Mouse (Mus musculus): ENCODE results near the gene Tspan12. TPM values are rescaled to one million over a fixed set of nuclear protein-coding genes. Genes with fewer than 3 reads are reported as not detected.

The Tspan12 gene
- polyA plus RNA-seq, 1 experiment from 2014 or later: 117 TPM

GRCm38 (mm10) chr6:21774213-21774916 lies 78.0 kb downstream of the Tspan12 start:
- H3K4me2 ChIP-seq (ENCODE audit: low read depth, low read length): no peak overlapping the region
- no peak for DNase-seq
- no peaks in the 10 kb centered on the region for H3K9me3 ChIP-seq (ENCODE audit: low read length)
- H3K4me3 ChIP-seq (ENCODE audit: low read depth, low read length): no peak overlapping the region
- no peaks in the 10 kb centered on the region for H3K27me3 ChIP-seq (ENCODE audit: insufficient read depth, low read length)
- H3K9ac ChIP-seq (replicated peaks): no peak overlapping the region
- no peaks in the 10 kb centered on the region for H3K4me1 ChIP-seq (ENCODE audit: insufficient read depth)
- no peak overlapping the region for H3K27ac ChIP-seq (ENCODE audit: low read depth)
- WGBS (ENCODE audit: insufficient replicate concordance): 61% methylated on average over 7 of the region's 7 CpGs
- H3K36me3 ChIP-seq (replicated peaks; ENCODE audit: insufficient read depth, low read length): peaks cover 4% of the 10 kb centered on the region; the same call in 1 of the 2 replicates
- ATAC-seq: no peak
- TF ChIP-seq EP300 (IDR thresholded peaks at IDR 0.05; ENCODE audit: low read depth) (no peak), CTCF (IDR thresholded peaks at IDR 0.05; ENCODE audit: low read depth) (no peak)

- Histone ChIP-seq H3K4me1 (ENCODE audit: insufficient read depth) (no peaks in the 10 kb centered on the region), H3K27me3 (ENCODE audit: insufficient read depth, low read length) (no peaks in the 10 kb centered on the region), H3K9ac (replicated peaks) (no peak overlapping the region), H3K9me3 (ENCODE audit: low read length) (no peaks in the 10 kb centered on the region), H3K4me2 (ENCODE audit: low read depth, low read length) (no peak overlapping the region), H3K36me3 (replicated peaks; ENCODE audit: insufficient read depth, low read length) (peaks cover 4% of the 10 kb centered on the region; the same call in 1 of the 2 replicates), H3K4me3 (ENCODE audit: low read depth, low read length) (no peak overlapping the region), H3K27ac (ENCODE audit: low read depth) (no peak overlapping the region)
- DNase-seq (no peak), ATAC-seq (no peak)
- 72% methylated on average over 1 of the region's 1 CpGs for WGBS (ENCODE audit: insufficient replicate concordance)
- TF ChIP-seq EP300 (IDR thresholded peaks at IDR 0.05; ENCODE audit: low read depth): no peak
- no peak for TF ChIP-seq CTCF (IDR thresholded peaks at IDR 0.05; ENCODE audit: low read depth)
Measured at GRCm38 (mm10) chr6:21769447-21769809, 82.9 kb downstream of the Tspan12 start.

- no peaks in the 10 kb centered on the region for H3K27me3 ChIP-seq (ENCODE audit: insufficient read depth, low read length)
- DNase-seq (no peak), ATAC-seq (no peak)
- no peaks in the 10 kb centered on the region for H3K4me1 ChIP-seq (ENCODE audit: insufficient read depth)
- TF ChIP-seq CTCF (IDR thresholded peaks at IDR 0.05; ENCODE audit: low read depth) (no peak), EP300 (IDR thresholded peaks at IDR 0.05; ENCODE audit: low read depth) (no peak)
- H3K36me3 ChIP-seq (replicated peaks; ENCODE audit: insufficient read depth, low read length): peaks cover 4% of the 10 kb centered on the region; the same call in 1 of the 2 replicates
- no peak overlapping the region for H3K9ac ChIP-seq (replicated peaks)
- 80% methylated on average over 9 of the region's 9 CpGs for WGBS (ENCODE audit: insufficient replicate concordance)
- no peak overlapping the region for H3K4me2 ChIP-seq (ENCODE audit: low read depth, low read length)
- no peak overlapping the region for H3K27ac ChIP-seq (ENCODE audit: low read depth)
- H3K9me3 ChIP-seq (ENCODE audit: low read length): no peaks in the 10 kb centered on the region
- H3K4me3 ChIP-seq (ENCODE audit: low read depth, low read length): no peak overlapping the region
Measured at GRCm38 (mm10) chr6:21768745-21769446, 83.4 kb downstream of the Tspan12 start.

- TF ChIP-seq CTCF (IDR thresholded peaks at IDR 0.05; ENCODE audit: low read depth) (no peak), EP300 (IDR thresholded peaks at IDR 0.05; ENCODE audit: low read depth) (no peak)
- no peaks in the 10 kb centered on the region for H3K27me3 ChIP-seq (ENCODE audit: insufficient read depth, low read length)
- H3K27ac ChIP-seq (ENCODE audit: low read depth): no peak overlapping the region
- H3K9me3 ChIP-seq (ENCODE audit: low read length): no peaks in the 10 kb centered on the region
- ATAC-seq: no peak
- no peak overlapping the region for H3K4me2 ChIP-seq (ENCODE audit: low read depth, low read length)
- H3K4me1 ChIP-seq (ENCODE audit: insufficient read depth): no peaks in the 10 kb centered on the region
- no peak overlapping the region for H3K9ac ChIP-seq (replicated peaks)
- peaks cover 4% of the 10 kb centered on the region; the same call in 1 of the 2 replicates for H3K36me3 ChIP-seq (replicated peaks; ENCODE audit: insufficient read depth, low read length)
- WGBS (ENCODE audit: insufficient replicate concordance): 75% methylated on average over 12 of the region's 12 CpGs
- no peak for DNase-seq
- H3K4me3 ChIP-seq (ENCODE audit: low read depth, low read length): no peak overlapping the region
Measured at GRCm38 (mm10) chr6:21767787-21768221, 84.5 kb downstream of the Tspan12 start.

GRCm38 (mm10) chr6:21747536-21747935 lies 104.8 kb downstream of the Tspan12 start:
- TF ChIP-seq EP300 (IDR thresholded peaks at IDR 0.05; ENCODE audit: low read depth) (no peak), CTCF (IDR thresholded peaks at IDR 0.05; ENCODE audit: low read depth) (no peak)
- DNase-seq (no peak), ATAC-seq (no peak)
- H3K9ac ChIP-seq (replicated peaks): no peak overlapping the region
- no peaks in the 10 kb centered on the region for H3K4me1 ChIP-seq (ENCODE audit: insufficient read depth)
- no peaks in the 10 kb centered on the region for H3K27me3 ChIP-seq (ENCODE audit: insufficient read depth, low read length)
- H3K36me3 ChIP-seq (replicated peaks; ENCODE audit: insufficient read depth, low read length): no peaks in the 10 kb centered on the region
- H3K9me3 ChIP-seq (ENCODE audit: low read length): no peaks in the 10 kb centered on the region
- 69% methylated on average over 1 of the region's 1 CpGs for WGBS (ENCODE audit: insufficient replicate concordance)
- no peak overlapping the region for H3K4me2 ChIP-seq (ENCODE audit: low read depth, low read length)
- no peak overlapping the region for H3K4me3 ChIP-seq (ENCODE audit: low read depth, low read length)
- no peak overlapping the region for H3K27ac ChIP-seq (ENCODE audit: low read depth)

- Histone ChIP-seq H3K9me3 (ENCODE audit: low read length) (no peaks in the 10 kb centered on the region), H3K27me3 (ENCODE audit: insufficient read depth, low read length) (no peaks in the 10 kb centered on the region), H3K4me2 (ENCODE audit: low read depth, low read length) (no peak overlapping the region), H3K36me3 (replicated peaks; ENCODE audit: insufficient read depth, low read length) (no peaks in the 10 kb centered on the region), H3K4me1 (ENCODE audit: insufficient read depth) (no peaks in the 10 kb centered on the region), H3K27ac (ENCODE audit: low read depth) (no peak overlapping the region), H3K4me3 (ENCODE audit: low read depth, low read length) (no peak overlapping the region), H3K9ac (replicated peaks) (no peak overlapping the region)
- TF ChIP-seq CTCF (IDR thresholded peaks at IDR 0.05; ENCODE audit: low read depth): no peak
- no peak for TF ChIP-seq EP300 (IDR thresholded peaks at IDR 0.05; ENCODE audit: low read depth)
- no peak for DNase-seq
- WGBS (ENCODE audit: insufficient replicate concordance): 63% methylated on average over 3 of the region's 3 CpGs
- no peak for ATAC-seq
Measured at GRCm38 (mm10) chr6:21744615-21745266, 107.6 kb downstream of the Tspan12 start.
